Mouse (Mus musculus) activated CD4-positive, CD25-positive, alpha-beta regulatory T cell, adult 9 weeks (primary cell): ENCODE data around the gene Cep250. TPM values are rescaled to one million over a fixed set of nuclear protein-coding genes. Genes with fewer than 3 reads are reported as not detected.

Source experiments
- polyA plus RNA-seq: library from polyadenylated mRNA; unstranded; fragments of 100-300 nt; shearing (Covaris generic); gene quantifications from one replicate; pipeline ENCODE4 v1.2.1, GENCODE M21; 2017

Gene Cep250
- 71.5 TPM for polyA plus RNA-seq

GRCm38 (mm10) chr2:155956134-155957059 lies at the start of gene Cep250:
Cep250 (plus strand) TSS chr2:155956458.

GRCm38 (mm10) chr2:155929531-155930442 lies 26.5 kb upstream of the Cep250 start, which contains the start of gene Uqcc1:
Uqcc1 (minus strand) TSS chr2:155930310.

GRCm38 (mm10) chr2:155940681-155941080 lies 15.6 kb upstream of the Cep250 start, which contains the start of gene Gm15557:
Gm15557 (plus strand) TSS chr2:155940728.

GRCm38 (mm10) chr2:155945124-155945523 lies 11.1 kb upstream of the Cep250 start, which contains the start of gene Gdf5:
Gdf5 (minus strand) TSS chr2:155945367.

GRCm38 (mm10) chr2:156007888-156008532 lies 51.8 kb downstream of the Cep250 start, which contains the start of the genes 6430550D23Rik and Ergic3:
6430550D23Rik (minus strand) TSS chr2:156007977.
Ergic3 (plus strand) TSS chr2:156008045.

Other genes with a start within 250 kb of the Cep250 start
- 80.5 TPM for gene Edem2, start 227.0 kb upstream of the Cep250 start, polyA plus RNA-seq
- not detected for gene Gm17581, start 220.6 kb upstream of the Cep250 start, polyA plus RNA-seq
- gene Procr, start 205.3 kb upstream of the Cep250 start, polyA plus RNA-seq, result not detected
- 0.10 TPM for gene Mmp24, start 181.1 kb upstream of the Cep250 start, polyA plus RNA-seq
- gene BC029722, start 137.0 kb upstream of the Cep250 start, polyA plus RNA-seq, result 46.4 TPM
- 210 TPM for gene Eif6, start 129.5 kb upstream of the Cep250 start, polyA plus RNA-seq
- not detected for gene Fam83c, start 121.6 kb upstream of the Cep250 start, polyA plus RNA-seq
- gene Uqcc1, start 26.1 kb upstream of the Cep250 start, polyA plus RNA-seq, result 56.2 TPM
- not detected for gene Gm15557, start 15.7 kb upstream of the Cep250 start, polyA plus RNA-seq
- not detected for gene Gdf5, start 11.1 kb upstream of the Cep250 start, polyA plus RNA-seq
- 1.1 TPM for gene 6430550D23Rik, start 51.5 kb downstream of the Cep250 start, polyA plus RNA-seq
- gene Ergic3, start 51.6 kb downstream of the Cep250 start, polyA plus RNA-seq, result 166 TPM
- gene Fer1l4, start 96.5 kb downstream of the Cep250 start, polyA plus RNA-seq, result not detected
- 0.37 TPM for gene Spag4, start 108.7 kb downstream of the Cep250 start, polyA plus RNA-seq
- 90.1 TPM for gene Cpne1, start 155.5 kb downstream of the Cep250 start, polyA plus RNA-seq
- 57.0 TPM for gene Rbm12, start 155.5 kb downstream of the Cep250 start, polyA plus RNA-seq
- gene Gm28036, start 170.6 kb downstream of the Cep250 start, polyA plus RNA-seq, result 28.8 TPM
- gene Romo1, start 187.6 kb downstream of the Cep250 start, polyA plus RNA-seq, result 200 TPM
- 65.0 TPM for gene Nfs1, start 187.7 kb downstream of the Cep250 start, polyA plus RNA-seq
- 1,028 TPM for gene Rbm39, start 223.8 kb downstream of the Cep250 start, polyA plus RNA-seq
- 62.1 TPM for gene Phf20, start 240.0 kb downstream of the Cep250 start, polyA plus RNA-seq